Mouse (Mus musculus): ENCODE measurements around the gene Phf14.

DNA sequence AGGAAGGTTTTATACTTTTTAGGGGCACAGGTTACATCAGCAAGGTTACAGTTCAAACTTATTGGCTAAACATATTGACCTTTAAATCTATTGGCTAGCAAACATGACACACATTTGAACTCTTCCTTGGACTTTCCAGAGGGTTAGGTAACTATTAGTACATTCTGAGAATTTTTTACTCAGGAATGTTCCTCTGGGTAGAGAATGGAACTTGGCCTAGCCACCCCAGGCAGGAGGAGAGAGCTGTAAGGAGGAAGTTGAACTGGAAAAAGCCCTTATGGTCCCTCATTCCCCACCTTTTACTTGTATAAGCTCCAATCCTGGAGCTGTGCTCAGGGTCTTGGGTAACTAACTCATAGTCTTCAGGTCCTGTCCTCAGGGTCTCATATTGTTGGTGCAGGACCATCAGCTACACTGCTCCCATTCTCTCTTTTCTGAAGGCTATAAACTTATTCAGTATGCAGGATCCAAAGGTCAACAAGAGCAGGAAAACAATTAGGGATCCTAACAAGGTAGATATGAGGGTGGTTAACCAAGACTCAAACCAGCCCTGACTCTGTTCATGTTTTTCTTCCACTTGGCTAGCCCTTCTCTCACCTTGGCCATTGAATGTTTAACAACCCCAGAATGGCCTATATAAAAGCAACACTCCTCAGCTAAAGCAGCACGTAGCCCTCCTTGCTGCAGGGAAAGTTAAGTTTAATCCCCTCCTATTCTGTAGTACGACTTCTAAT lies 119.4 kb downstream of the Phf14 start:
- TF ChIP-seq TAL1 (conservative IDR thresholded peaks at IDR 0.05; ENCODE audit: low read depth, low read length) (no peak), CTCF (IDR thresholded peaks at IDR 0.05; ENCODE audit: low read depth, low read length) (no peak), GATA2 (IDR thresholded peaks at IDR 0.05; ENCODE audit: borderline replicate concordance, low read depth, low read length) (no peak), GATA1 (IDR thresholded peaks at IDR 0.05; ENCODE audit: borderline replicate concordance, low read length) (no peak), POLR2AphosphoS5 (IDR thresholded peaks at IDR 0.05; ENCODE audit: insufficient replicate concordance, low read depth, low read length) (no peak)

All from G1E (cell line).